Mouse (Mus musculus): ENCODE data around the gene 1110008P14Rik. TPM values are rescaled to one million over a fixed set of nuclear protein-coding genes. Genes with fewer than 3 reads are reported as not detected.
A peak's percentile ranks its signal among the peaks of the same experiment; 100 is the strongest.

Gene 1110008P14Rik
- total RNA-seq, 2 experiments from 2014 or later, result 43.2 to 50.5 TPM

GRCm38 (mm10) chr2:32411407-32411806, 29.7 kb upstream of the 1110008P14Rik start:
- no peak for DNase-seq

GRCm38 (mm10) chr2:32408429-32409424, 27.0 kb upstream of the 1110008P14Rik start:
- no peak for DNase-seq

GRCm38 (mm10) chr2:32407144-32407824, 25.5 kb upstream of the 1110008P14Rik start:
- no peak for DNase-seq

- peak; percentile 91 to 98 for DNase-seq
These were observed 22.9 kb upstream of the 1110008P14Rik start for GRCm38 (mm10) chr2:32404663-32405062.

- no peak for DNase-seq
These were observed 15.0 kb upstream of the 1110008P14Rik start for GRCm38 (mm10) chr2:32396695-32397094.

- peak; percentile 93 to 96 for DNase-seq
These were observed 14.3 kb upstream of the 1110008P14Rik start for GRCm38 (mm10) chr2:32395946-32396621.

GRCm38 (mm10) chr2:32395484-32395945, 13.8 kb upstream of the 1110008P14Rik start, which contains the start of gene Ptges2:
Gene Ptges2, plus strand, starts transcription at chr2:32395896.
- DNase-seq, result peak; percentile 95 to 99

GRCm38 (mm10) chr2:32394973-32395372, 13.2 kb upstream of the 1110008P14Rik start:
- peak in 1 of 2 experiments; percentile 52 for DNase-seq

- no peak for DNase-seq
These were observed 10.3 kb upstream of the 1110008P14Rik start for GRCm38 (mm10) chr2:32392063-32392462.

GRCm38 (mm10) chr2:32390871-32391270, 9.1 kb upstream of the 1110008P14Rik start:
- no peak for DNase-seq

- DNase-seq, result no peak
These were observed 7.4 kb upstream of the 1110008P14Rik start for GRCm38 (mm10) chr2:32389157-32389556.

- peak; percentile 28 to 59 for DNase-seq
These were observed 6.2 kb upstream of the 1110008P14Rik start, which contains the start of gene Lcn2 for GRCm38 (mm10) chr2:32387706-32388490. Gene Lcn2, minus strand, starts transcription at chr2:32388252.

GRCm38 (mm10) chr2:32382689-32383088, 951 bp upstream of the 1110008P14Rik start:
- DNase-seq, result no peak

- DNase-seq, result no peak
These were observed 480 bp downstream of the 1110008P14Rik start for GRCm38 (mm10) chr2:32381141-32381774.

GRCm38 (mm10) chr2:32380001-32380500, 1.7 kb downstream of the 1110008P14Rik start:
- DNase-seq, result peak in 1 of 2 experiments; percentile 26

GRCm38 (mm10) chr2:32376963-32377362, 4.8 kb downstream of the 1110008P14Rik start:
- DNase-seq, result no peak

GRCm38 (mm10) chr2:32375317-32375940, 6.3 kb downstream of the 1110008P14Rik start:
- DNase-seq, result no peak

- DNase-seq, result peak; percentile 42 to 65
These were observed 7.5 kb downstream of the 1110008P14Rik start for GRCm38 (mm10) chr2:32374191-32374590.

GRCm38 (mm10) chr2:32367315-32367714, 14.4 kb downstream of the 1110008P14Rik start:
- no peak for DNase-seq

GRCm38 (mm10) chr2:32364121-32364520, 17.6 kb downstream of the 1110008P14Rik start:
- DNase-seq, result no peak
